Mouse (Mus musculus): ENCODE data around the gene Egfr.

Egfr gene

DNA sequence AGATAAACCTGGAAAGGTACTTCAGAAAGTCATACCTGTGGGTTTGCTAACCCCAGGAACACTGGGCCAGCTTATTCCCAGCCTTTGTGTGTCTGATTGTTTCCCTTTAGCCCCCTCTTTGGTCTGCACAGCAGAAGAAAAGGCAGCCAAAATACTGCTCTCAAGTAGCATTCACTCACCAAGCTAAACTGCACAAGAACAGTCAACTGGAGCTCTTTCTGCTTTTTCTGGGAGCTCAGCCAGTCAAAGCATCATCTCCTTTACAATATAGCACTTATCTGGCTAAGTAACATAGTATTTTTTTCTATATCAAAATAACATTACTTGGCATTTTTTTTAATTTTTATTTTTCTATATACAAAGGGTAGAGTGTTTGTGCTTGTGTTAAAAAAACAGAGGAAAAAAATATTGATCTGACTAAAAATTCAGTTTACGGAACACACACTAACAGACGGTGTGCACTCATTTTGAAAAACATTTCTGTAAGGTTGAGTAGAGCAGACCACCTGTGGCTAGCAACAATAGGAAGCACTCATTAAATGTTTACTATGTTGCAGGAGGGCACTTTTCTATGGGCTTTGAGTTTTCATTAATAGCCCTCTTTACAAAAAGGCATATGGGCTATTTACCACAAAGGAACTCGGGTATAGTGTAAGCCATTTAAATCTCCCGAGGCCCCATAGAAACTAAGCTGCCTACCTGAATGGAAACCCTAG lies 72.0 kb downstream of the Egfr start:
- DNase-seq (ENCODE audit: low spot score), result no peak

DNA sequence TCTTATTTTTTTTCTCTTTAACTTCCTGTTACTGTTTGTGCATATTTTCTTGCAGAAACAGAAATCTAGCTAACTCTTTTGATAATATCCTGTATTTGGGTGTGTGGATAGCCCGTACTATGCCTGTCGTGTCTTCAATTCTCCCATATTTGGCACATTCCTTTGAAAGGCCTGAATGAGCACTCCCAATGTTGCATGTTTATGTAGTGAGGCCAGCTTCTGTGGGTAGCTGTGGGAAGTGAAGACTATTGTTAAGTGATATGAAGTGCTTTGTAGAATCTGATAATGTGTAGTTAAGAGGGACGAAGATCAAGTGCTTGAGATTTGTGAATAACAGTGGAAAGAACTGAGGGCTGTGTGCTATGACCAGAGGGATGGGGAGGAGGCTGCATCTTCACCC lies 77.5 kb downstream of the Egfr start:
- no peak for DNase-seq (ENCODE audit: low spot score)

DNA sequence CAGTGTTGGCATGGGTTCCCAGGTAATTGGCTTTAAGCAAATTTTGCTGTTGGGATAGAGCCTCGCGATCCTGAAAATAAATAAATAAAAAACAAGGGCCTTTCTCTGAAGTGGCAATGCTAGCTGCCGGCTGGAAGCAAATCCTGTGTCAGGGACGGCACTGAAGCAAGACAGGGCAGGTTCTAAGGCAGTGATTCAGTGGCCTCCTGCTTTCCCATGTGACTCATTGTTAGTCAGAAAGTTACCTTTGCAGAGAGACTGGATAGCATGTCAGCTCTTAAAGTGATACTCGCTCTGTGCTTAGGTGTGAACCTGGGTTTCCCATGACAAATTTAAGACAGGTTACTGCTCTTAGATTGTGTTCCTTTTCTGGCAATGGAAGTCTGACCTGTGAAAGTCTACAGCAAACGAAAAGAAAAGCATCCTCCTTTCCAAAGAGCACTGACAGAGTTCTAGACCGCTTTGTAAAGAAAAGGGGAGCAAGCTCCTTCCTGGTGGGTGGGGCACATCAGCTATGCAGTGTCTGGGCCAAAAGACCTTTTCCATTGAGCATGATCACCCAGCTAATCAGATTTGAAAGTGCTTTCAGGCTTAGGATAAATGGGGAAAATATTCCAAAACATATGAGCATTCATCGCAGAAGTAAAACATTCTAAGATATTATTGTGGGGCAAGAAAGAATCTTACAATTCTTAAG lies 78.7 kb downstream of the Egfr start:
- DNase-seq (ENCODE audit: low spot score), result no peak

DNA sequence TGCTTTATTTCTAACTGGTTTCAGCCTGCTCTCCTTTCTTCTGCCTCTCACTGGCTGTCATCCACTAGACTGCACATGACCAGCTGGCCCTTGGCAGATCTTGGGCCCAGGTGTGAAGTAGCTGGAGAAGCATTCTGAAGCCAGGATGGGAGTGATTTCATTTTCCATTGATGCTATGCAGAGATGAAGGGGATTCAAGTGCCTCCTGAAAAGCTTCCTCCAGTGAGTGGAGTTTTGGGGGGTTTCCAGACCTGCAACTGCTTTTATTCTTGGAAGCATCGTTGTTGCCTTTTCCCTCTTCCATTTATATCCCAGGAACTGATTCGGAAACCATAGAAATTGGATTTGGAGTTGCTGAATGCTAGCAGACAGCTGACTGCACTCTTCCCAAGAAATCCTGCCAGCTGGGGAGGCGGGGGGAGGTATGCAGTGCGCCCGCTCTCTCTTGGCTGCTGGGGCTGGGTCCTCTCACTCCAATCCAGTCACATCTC lies 80.0 kb downstream of the Egfr start:
- DNase-seq (ENCODE audit: low spot score), result peak; percentile 18

DNA sequence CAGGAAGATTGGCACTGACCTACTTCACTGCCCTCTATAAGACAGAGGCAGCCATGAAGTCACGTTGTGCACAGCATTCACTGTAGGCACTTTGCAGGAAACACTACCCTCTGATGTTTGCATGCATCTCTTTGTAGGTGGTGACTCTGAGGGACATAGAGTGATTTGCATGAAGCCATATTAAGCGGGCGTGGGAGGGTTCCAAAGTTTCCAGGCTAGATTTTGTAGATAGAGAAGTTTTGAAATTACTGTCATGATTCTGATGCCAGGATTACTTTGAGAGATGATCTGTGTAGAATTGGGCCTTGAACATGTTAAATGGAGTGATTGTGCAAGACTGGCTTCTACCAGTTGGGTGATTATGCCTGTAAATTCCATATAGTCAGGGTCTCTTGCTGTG lies 86.8 kb downstream of the Egfr start:
- no peak for DNase-seq (ENCODE audit: low spot score)

DNA sequence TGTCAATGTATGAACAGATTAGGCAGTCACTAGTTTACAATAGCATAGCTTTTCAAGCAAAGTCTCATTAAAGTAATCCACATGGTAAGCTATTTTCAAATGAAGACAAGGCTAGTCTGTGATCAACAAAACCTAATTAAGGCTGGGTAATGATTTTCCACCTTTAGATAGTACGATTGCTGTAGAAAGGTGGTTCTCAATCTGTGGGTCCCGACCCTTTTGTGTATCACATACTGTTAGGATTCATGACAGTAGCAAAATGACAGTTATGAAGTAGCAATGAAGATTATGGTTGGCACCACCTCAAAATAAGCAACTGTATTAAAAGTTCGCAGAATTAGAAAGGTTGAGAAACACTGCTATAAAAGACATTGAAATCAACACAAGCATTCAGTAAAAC lies 90.9 kb downstream of the Egfr start:
- DNase-seq (ENCODE audit: low spot score), result no peak

DNA sequence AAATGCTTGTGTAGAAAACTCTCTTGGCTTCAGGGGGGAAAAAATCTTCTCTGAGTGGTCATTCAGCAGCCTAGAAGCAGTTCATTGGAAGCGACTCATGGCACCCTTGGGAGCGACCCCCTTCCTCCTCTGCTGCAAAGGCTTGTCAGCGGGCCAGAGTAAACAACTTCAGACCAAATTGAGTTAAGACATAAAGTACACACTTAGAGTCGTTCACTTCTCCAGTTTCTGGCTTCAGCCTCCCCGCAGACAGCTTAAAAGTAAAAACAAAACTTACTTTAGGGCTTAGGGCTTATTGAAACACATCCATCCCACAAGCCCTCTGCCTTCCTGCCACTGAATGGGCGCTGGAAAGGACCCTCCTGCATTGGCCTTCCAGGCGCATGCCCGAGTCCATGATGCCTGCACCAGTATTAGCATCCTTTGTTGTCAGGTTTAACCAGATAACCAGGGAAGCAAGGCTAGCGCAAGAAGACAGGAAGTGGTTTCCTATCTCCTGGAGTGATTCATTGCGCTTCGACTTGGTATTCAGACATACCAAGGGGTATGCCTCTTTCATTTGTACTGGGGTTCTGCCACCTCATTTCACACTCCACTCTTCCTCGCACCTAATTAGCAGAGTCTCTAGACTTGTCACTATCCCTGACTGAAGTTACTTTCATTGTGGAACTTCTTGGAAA lies 92.0 kb downstream of the Egfr start:
- no peak for DNase-seq (ENCODE audit: low spot score)

DNA sequence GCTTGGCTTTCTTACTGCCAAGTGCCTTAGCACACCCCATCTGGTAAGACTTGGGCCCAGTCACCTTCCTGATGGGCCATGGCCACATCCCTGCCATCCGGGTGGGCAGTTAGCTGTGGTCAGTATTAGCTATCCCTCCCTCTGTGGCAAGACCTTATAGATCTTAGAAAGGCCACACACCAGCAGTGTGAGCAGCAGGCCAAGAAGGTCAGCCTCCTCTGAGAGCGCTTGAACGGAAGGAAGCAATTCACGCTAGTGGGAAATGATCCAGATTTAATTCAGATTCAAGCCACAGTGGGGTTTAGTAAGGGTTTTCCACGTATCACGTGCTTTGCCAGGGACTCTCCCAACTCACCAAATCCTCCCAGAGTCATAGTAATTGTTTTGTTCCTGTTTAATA lies 96.9 kb downstream of the Egfr start:
- no peak for DNase-seq (ENCODE audit: low spot score)

DNA sequence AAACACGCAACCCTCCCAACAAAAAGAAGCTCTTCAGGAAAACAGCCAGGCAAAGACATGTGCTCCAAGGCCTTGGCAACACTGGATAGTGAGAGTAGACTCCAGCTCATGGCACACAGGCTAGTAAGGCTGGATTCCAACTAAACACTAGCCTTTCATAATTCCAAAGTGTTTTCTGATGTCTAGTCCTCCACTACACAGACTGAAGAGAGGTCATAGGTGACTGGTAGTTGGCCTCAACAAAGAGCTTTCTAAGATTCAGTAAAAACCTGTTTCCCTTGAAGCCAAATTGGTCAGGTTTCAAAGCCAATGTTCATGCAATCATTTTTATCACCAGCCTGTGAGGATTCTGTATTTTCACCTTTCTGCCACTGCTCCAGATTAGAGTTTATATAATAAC lies 99.4 kb downstream of the Egfr start:
- DNase-seq (ENCODE audit: low spot score), result no peak

DNA sequence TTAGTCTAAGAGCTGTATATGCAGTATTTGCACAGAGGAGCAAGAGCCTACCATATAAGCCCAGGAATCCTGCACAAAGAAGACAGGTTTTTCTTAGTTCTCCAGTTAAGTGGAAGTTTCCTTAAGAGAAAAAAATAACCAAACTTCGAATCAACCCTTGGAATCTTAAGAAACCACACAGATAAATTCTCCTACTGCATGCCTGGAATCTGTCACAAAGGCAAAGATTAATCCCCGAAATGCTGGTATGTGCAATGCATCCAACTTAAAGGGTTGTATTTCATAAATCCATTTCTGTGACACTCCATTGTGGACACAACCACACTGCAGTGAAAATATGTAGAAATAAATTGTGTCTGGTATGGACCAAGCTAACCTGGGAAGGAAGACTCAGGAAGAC lies 102.1 kb downstream of the Egfr start:
- no peak for DNase-seq (ENCODE audit: low spot score)

DNA sequence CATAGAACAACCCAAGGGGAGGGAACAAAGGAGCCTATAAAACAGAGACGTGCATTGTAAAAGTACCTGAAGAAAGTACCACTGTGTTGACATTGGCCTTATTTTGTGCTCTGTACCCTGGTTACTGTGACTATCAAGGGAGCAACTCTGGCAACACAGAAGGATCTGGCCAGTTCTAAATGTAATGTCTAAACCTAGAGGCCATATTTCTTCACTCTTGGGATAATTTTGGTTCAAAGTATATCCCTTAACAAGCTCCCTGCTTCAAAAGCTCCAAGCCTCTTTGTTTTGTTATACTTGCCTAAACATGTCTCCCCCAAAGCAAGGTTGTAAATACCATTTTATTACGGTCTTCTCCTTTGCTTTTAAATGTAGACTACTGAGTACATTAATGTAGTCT lies 105.3 kb downstream of the Egfr start:
- no peak for DNase-seq (ENCODE audit: low spot score)

DNA sequence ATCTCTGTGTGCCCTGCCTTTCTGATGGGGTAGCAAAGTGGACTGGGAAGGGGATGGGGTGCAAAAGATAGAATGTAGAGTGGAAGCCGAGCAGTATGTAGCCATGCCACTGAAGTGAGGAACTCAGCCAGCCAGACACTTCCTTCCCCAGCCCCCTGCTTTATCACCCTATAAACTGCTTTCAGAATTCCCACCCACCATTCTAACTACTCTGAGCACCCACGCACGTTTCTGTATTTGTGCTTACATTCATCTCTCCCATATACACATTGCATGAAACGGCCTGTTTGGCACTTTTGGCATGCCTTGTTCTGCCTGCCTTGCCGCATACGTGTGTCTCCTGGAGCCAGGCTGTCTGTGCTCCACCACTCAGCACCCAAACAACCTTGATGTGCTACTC lies 109.0 kb downstream of the Egfr start:
- DNase-seq (ENCODE audit: low spot score), result no peak

DNA sequence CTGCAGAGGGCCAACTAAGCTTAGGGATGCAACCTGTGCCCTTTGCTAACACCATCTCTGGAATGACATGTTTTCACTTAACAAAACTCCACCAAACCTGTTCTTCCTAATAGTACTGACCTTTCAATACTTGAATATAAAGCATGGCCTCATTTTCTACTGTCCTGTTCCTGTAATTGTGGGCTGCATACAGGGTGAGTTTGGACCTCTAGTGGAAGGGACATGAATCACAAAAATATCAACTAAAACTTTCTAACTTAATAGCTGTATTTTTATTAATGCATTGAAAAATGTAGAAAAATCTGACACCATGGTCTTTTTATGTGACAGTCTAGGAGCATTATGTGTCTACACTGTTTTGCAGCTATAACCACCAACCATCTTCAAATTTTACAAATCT lies 111.5 kb downstream of the Egfr start:
- no peak for DNase-seq (ENCODE audit: low spot score)

DNA sequence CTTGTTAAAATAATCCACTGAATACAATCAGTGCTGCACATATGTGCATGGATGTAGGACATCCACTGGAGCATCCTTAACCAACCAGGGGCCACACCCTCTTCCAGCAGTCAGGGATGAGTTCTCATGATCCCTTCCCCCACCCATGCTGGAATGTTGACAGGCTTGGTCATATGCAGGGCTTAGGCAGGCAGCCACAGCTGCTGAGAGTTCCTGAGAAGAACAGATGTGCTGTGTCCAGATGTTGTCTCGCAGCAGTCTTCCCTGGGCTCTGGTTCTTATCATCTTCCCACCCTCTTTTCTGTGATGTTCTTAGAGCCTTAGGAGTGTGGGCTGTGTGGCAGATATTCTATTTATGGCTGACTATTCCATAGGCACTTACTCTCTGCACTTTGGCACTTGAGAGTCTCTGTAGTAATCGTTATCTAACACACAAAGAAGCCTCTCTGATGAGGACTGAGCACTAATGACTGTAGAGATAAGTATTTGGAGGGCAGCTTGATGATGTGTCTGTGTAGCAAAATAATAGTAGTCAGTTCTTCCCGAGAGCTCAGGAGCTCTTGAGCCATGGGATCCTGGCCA lies 113.1 kb downstream of the Egfr start:
- no peak for DNase-seq (ENCODE audit: low spot score)

DNA sequence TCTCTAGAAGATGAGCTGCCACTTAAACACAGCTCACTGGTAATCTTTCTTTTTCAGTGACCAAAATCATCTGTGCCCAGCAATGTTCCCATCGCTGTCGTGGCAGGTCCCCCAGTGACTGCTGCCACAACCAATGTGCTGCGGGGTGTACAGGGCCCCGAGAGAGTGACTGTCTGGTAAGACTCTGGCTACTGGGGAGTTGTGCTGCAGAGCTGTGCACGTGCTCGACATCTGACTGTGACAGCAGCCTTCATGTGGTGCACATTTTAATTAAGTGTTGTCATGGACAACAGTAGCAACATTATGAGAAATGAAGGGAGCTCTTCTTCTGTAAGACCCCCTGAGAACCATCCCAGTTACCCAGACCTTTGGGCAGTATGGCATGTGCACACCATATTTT lies 116.0 kb downstream of the Egfr start:
- no peak for DNase-seq (ENCODE audit: low spot score)

DNA sequence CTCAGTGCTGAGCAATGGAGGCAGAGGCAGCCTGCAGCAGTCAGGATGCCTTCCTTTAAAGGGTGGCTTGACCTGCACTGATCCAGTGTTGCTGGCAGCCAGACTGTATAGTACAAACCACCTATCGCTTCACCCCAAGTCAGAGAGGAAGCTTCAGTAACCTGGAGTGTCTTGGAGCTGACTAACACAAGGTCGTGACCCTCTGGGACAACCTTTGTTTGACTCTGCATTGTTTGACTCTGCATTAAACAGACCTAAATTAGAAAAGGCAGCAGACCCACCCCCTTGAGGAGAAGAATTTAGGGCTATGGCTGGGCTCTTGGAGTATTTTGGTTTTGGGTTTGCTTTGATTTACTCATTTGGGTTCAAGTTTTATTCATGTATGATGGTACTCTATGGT lies 117.5 kb downstream of the Egfr start:
- no peak for DNase-seq (ENCODE audit: low spot score)

DNA sequence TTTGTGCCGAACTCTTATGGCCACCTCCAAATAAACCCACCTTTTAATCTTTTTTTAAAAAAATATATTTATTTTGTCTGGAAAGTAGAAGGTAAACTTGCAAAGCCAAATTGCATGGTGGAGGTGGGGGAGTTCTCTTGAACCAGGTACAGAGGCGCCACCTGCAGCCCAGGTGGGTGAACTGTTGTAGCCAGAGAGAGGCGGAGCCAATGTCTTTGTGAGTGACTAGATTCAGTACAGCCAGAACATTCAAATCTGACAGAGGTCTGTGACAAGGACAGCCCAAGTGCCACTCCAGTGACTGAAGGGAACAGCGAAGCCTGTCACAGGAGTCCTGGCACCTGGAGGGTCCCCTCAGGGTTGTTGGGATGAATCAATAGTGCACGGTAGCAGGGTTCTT lies 119.1 kb downstream of the Egfr start:
- DNase-seq (ENCODE audit: low spot score), result peak; percentile 26

DNA sequence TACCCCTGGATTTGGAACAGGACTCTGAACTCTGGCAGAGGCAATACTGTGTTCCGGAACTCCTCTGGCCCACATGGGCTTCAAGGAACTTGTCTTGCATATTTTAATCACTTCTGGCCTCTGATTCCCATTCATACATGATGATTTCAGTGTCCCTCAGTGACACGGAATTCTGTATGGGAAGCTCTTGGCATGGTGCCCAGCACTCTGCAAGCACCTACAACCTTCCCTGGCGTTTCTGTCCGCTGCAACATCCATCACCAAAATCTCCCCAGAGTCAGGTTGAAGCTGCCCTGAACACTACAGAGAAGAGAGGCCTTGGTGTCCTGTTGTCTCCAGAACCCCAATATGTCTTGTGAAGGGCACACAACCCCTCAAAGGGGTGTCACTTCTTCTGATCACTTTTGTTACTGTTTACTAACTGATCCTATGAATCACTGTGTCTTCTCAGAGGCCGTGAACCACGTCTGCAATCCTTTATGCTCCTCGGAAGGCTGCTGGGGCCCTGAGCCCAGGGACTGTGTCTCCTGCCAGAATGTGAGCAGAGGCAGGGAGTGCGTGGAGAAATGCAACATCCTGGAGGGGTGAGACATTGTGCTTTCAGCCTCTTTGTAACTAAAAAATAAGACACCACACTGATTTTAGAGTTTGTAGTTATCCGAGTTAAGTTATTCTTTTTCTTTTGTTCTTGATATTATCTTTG lies 125.8 kb downstream of the Egfr start:
- no peak for DNase-seq (ENCODE audit: low spot score)

DNA sequence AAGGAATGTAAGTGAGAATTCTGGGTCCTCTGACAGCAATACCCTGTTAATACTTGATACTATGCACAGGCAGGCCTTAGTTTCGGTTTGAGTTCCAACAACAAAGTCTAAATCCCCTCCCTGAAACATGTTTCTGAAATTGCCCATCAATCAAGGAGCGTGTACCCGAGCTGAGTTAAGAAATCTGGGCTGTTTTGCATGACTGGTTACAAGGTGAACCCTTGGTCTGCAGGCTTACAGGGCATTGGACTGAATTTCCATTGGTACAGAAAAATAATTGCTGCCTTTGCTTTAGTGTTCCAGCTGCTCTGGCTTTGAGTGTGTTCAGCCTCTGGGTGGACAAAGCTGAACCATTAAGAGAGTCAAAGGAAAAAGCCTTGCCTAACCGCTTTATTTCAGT lies 129.9 kb downstream of the Egfr start:
- no peak for DNase-seq (ENCODE audit: low spot score)

DNA sequence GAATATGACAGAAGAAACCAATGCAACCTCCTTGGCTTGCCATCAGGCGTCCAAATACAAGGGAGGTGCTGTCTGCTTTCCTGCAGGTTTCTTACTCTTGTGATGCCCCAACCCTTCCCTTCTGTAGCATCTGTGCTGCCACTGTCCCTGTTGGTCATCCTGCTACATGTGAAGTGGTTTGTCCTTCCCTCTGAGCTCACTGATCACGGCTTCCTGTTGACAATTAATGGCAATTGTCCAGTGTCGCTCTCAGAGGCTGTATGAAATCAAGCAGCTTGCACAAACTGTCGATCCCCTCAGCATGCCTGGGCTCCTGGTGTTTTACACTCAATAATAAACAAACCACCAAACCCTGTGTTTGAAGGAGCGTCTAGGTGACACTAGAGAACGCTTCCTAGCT lies 134.1 kb downstream of the Egfr start:
- no peak for DNase-seq (ENCODE audit: low spot score)

DNA sequence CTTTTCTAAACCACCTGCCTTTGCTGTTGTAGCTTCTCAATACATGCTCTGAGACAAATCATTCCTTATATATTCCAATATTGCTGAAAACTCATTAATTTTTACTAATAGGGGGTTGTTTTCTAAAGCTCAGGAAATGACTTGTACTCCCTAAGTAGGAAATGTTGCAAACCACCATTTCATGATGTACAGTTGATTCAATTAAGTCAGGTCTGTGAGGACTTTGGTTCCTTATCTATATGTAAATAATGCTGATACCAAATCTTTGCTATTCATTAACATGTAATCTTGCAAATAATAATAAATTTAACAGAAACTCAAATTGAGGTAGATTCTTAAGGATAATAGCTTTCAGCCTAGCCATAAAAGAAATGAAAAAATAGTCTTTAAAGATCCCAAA lies 136.1 kb downstream of the Egfr start:
- no peak for DNase-seq (ENCODE audit: low spot score)
